In genomic region chr5:111331099-111331435, GRCm38 (mm10) we compare ENCODE assay signal across 8 mouse cellular contexts. TPM values are rescaled to one million over a fixed set of nuclear protein-coding genes. Genes with fewer than 3 reads are reported as not detected.
DNase-seq lines count a peak whose midpoint lies in the region; ATAC-seq and TF ChIP-seq lines count a peak whose summit lies in the region.

No protein-coding gene starts in this region.

- under 1% methylated on average over 14 of the region's 14 CpGs for WGBS in heart, embryonic 15.5 days
- under 1% methylated on average over 14 of the region's 14 CpGs for WGBS in forebrain, embryonic 13.5 days
- WGBS in liver, embryonic 16.5 days (ENCODE audit: insufficient replicate concordance), result under 1% methylated on average over 14 of the region's 14 CpGs

- TF ChIP-seq CTCF in G1E (IDR thresholded peaks at IDR 0.05; ENCODE audit: low read depth, low read length), result no peak

- H3K4me1 ChIP-seq in heart, embryonic 15.5 days (replicated peaks), result peaks cover 20% of the 10 kb centered on the region
- peaks cover 48% of the 10 kb centered on the region for H3K4me1 ChIP-seq in G1E (ENCODE audit: insufficient read depth, low read depth, low read length)
- peaks cover 23% of the 10 kb centered on the region for H3K4me1 ChIP-seq in forebrain, embryonic 13.5 days
- peaks cover 31% of the 10 kb centered on the region for H3K4me1 ChIP-seq in liver, embryonic 16.5 days (ENCODE audit: control insufficient read depth, low read depth, low read length)

- H3K9ac ChIP-seq in heart, embryonic 15.5 days, result peak overlapping the region; percentile 96
- peak overlapping the region; percentile 94 for H3K9ac ChIP-seq in forebrain, embryonic 13.5 days
- H3K9ac ChIP-seq in liver, embryonic 16.5 days (ENCODE audit: low read depth, low read length), result peak overlapping the region; percentile 95

- no peaks in the 10 kb centered on the region for H3K27me3 ChIP-seq in heart, embryonic 15.5 days
- H3K27me3 ChIP-seq in G1E (ENCODE audit: insufficient read depth, low read length), result no peaks in the 10 kb centered on the region
- H3K27me3 ChIP-seq in forebrain, embryonic 13.5 days, result no peaks in the 10 kb centered on the region
- no peaks in the 10 kb centered on the region for H3K27me3 ChIP-seq in liver, embryonic 16.5 days (ENCODE audit: control insufficient read depth, insufficient read depth, low read depth, low read length)

- peak overlapping the region; percentile 84 for H3K27ac ChIP-seq in heart, embryonic 15.5 days
- H3K27ac ChIP-seq in forebrain, embryonic 13.5 days, result peak overlapping the region; percentile 79
- H3K27ac ChIP-seq in liver, embryonic 16.5 days (ENCODE audit: low read length), result peak overlapping the region; percentile 69

- H3K9me3 ChIP-seq in heart, embryonic 15.5 days (replicated peaks), result no peaks in the 10 kb centered on the region
- no peaks in the 10 kb centered on the region for H3K9me3 ChIP-seq in G1E (replicated peaks)
- H3K9me3 ChIP-seq in forebrain, embryonic 13.5 days (replicated peaks), result no peaks in the 10 kb centered on the region
- H3K9me3 ChIP-seq in liver, embryonic 16.5 days (replicated peaks; ENCODE audit: control insufficient read depth, low read length), result no peaks in the 10 kb centered on the region

- H3K4me2 ChIP-seq in heart, embryonic 15.5 days, result peak overlapping the region; percentile 81
- peak overlapping the region; percentile 85 for H3K4me2 ChIP-seq in forebrain, embryonic 13.5 days
- peak overlapping the region; percentile 77 for H3K4me2 ChIP-seq in liver, embryonic 16.5 days (ENCODE audit: low read depth, low read length)

- no peak; the same call in 1 of the 2 replicates for ATAC-seq in heart, embryonic 15.5 days (replicated peaks; ENCODE audit: insufficient number of reproducible peaks, insufficient read depth, low FRiP score, low read depth)
- no peak for ATAC-seq in G1E (ENCODE audit: extremely low read depth, insufficient number of reproducible peaks, low FRiP score, poor library complexity, severe bottlenecking)
- ATAC-seq in forebrain, embryonic 13.5 days, result no peak
- ATAC-seq in liver, embryonic 16.5 days (ENCODE audit: low read depth), result no peak; the same call in none of the 2 replicates

- peak overlapping the region; percentile 90 for H3K4me3 ChIP-seq in heart, embryonic 15.5 days
- peak overlapping the region; percentile 93 for H3K4me3 ChIP-seq in G1E (ENCODE audit: low read depth, low read length)
- H3K4me3 ChIP-seq in forebrain, embryonic 13.5 days, result peak overlapping the region; percentile 88
- H3K4me3 ChIP-seq in liver, embryonic 16.5 days (ENCODE audit: low read depth, low read length), result peak overlapping the region; percentile 97

- H3K36me3 ChIP-seq in heart, embryonic 15.5 days, result peaks cover 4% of the 10 kb centered on the region; the same call in 1 of the 2 replicates
- peaks cover 36% of the 10 kb centered on the region for H3K36me3 ChIP-seq in G1E (replicated peaks)
- H3K36me3 ChIP-seq in forebrain, embryonic 13.5 days (ENCODE audit: poor library complexity, severe bottlenecking), result peaks cover 22% of the 10 kb centered on the region
- H3K36me3 ChIP-seq in liver, embryonic 16.5 days (ENCODE audit: control insufficient read depth, insufficient read depth), result no peaks in the 10 kb centered on the region

- no peak for DNase-seq in heart, adult 8-10 months (ENCODE audit: low spot score)
- no peak for DNase-seq in G1E (ENCODE audit: low spot score)
- no peak for DNase-seq in urinary bladder, postnatal 25 days (ENCODE audit: low spot score)
- DNase-seq in layer of hippocampus, postnatal 10 days (ENCODE audit: low spot score in 2 of 2), result no peak
- no peak for DNase-seq in cerebellum, postnatal 10 days

RNA-seq across cellular contexts. Expression of gene Pitpnb, which starts 0.5 kb away (rescaled TPM):
- polyA plus RNA-seq in heart, embryonic 15.5 days (2015; fragmentation: Nextera tagmentation; extraction: Ambion mirVana), result 61.0 and 78.1 TPM in 2 replicates
- total RNA-seq in heart, adult 8-10 months (2022), result 10 to 100 TPM; 36.5 to 43.9 (median 39.8) TPM
- total RNA-seq in G1E (2014; fragmentation: Nextera tagmentation) (84.8 and 93.5 TPM in 2 replicates), G1E (2017) (14.9 and 19.3 TPM in 2 replicates)
- polyA plus RNA-seq in G1E (2012), result 19.5 and 31.5 TPM in 2 replicates
- polyA plus RNA-seq in forebrain, embryonic 13.5 days (2015; fragmentation: Nextera tagmentation; extraction: Ambion mirVana), result 103 and 112 TPM in 2 replicates
- polyA plus RNA-seq in liver, embryonic 16.5 days (2015; fragmentation: Nextera tagmentation; extraction: Ambion mirVana), result 31.6 and 36.1 TPM in 2 replicates
- 10 to 100 TPM; 68.3 to 73.7 TPM for total RNA-seq in layer of hippocampus, postnatal 10 days (2021)
